Mouse (Mus musculus) regulatory T cell (primary cell): ENCODE data around the gene C1rb.
"Not testable (repeated sequence)": the region's sequence is repeated elsewhere in the genome, so short reads cannot be mapped to it uniquely, and the experiment has no call there.

Source experiments
- in situ Hi-C: fragments of 300-600 bp; cut with MboI, MseI; formaldehyde crosslinking; loops from one replicate; pipeline ENCODE4 v1.15.1; 2025; ENCODE audit warnings: high pct_unique_total_duplicates

The C1rb gene

DNA sequence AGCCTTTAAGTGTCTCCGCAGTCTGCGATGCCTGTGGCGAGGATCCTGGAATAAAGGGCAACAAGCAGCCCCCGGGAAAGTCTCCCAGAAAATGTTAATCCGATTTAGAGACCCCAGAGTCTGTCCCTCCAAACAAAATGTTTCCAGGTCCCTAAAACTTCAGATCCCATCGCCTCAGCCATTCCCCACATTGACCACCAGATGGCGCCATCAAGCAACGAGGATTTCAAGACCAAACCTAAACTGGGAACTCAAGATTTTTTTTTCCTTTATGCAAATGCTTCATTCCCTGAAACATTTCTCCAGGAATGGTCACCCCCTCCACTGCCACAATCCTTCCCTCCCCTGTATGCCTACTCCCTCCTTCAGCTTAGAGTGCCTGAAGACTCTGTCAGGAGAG is at the start of gene C1rb:
Gene C1rb, plus strand, starts transcription at position 269 of the 400 bp plus-strand sequence.
- in situ Hi-C loops, result loop anchor here (5.0 to 10.0 kb wide), 2 partner anchors 53 to 195 kb away; partner anchors contain the start of gene Eno2

DNA sequence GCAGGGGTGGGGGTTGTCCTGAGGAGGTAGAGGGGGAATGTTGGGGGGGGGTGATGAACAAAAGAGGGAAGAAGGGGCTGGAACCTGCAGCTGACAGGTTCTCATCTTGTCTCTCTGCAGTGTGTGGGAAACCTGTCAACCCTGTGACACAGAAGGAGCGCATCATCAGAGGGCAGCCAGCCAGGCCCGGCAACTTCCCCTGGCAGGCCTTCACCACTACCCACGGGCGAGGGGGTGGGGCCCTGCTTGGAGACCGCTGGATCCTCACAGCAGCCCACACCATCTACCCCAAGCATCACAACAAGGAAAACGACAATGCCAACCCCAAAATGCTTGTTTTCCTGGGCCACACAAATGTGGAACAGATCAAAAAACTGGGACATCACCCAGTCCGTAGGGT is 48.0 kb upstream of the C1rb start:
- in situ Hi-C loops, result not testable (repeated sequence)

DNA sequence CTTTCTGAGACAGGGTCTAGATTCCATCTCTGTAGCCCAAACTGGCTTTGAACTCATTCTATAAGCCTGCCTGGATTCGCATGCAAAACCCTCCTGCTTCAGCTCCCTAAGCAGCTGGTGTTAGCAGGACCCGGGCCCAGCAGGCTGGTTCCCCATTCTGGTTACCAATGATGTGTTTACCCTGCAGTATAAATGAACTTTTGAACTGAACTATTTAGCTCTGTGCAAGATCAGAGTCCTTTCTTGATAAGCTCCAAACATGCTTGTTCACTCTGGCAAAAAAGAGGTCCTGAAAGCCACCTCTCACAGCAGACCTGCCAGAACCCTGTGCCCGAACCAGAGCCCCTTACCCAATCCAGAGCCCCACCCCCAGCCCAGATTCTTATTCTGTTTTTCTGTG is 42.2 kb upstream of the C1rb start:
- in situ Hi-C loops, result no loop called here

DNA sequence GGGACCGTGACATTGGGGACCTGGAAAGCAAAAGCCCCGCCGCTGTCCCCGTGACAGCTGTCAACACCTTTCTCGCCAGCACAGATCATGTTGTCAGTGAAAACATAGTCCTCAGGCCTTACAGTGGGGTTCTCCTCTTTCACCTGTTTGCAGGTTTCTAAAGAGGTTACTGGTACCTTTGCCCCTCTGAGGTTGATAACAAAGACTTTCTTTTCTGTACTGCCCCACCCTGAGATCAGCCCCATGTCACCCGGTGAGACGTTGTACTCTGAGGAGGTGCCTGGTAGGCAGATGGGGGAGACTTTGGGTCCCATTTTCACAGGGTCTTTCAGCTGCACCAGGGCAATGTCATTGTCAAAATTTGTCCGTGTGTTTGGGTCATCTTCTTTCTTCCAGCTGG is 39.0 kb upstream of the C1rb start:
- in situ Hi-C loops, result loop anchor here (5.0 kb wide), 1 partner anchor 96 kb away; no protein-coding TSS in a partner anchor

DNA sequence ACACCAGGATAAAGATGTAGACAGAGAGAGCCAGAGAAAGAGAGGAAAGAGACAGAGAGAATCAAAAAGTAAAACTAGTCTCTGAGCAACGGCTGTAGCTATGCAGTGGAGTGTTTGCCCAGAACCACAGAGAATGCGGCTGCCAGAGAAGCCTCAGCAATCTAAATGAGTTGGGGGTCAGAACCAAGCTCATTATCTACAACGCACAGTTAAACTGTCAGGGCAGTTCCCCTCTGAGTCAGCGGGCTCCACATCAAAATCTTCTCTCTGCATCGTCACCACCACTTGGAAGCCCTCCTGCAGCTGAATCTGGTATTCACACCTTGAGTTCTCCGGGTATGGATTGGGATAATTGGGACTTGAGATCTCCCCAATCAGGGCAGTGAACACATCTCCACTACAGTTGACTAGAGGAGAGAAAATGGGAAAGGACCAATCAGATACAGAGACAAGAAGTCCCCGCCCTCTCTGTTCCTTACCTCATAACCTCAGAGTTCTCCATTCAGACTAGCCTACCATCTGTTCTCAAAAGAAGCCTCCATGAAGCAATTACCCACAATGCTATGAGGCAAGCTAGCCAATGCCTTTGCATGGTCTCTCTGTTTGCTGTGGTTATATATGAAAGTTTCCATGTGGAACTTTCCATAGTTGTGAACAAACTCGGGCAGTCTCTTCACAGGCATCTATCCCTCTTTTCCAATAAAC is 33.8 kb upstream of the C1rb start:
- in situ Hi-C loops, result not testable (repeated sequence)

DNA sequence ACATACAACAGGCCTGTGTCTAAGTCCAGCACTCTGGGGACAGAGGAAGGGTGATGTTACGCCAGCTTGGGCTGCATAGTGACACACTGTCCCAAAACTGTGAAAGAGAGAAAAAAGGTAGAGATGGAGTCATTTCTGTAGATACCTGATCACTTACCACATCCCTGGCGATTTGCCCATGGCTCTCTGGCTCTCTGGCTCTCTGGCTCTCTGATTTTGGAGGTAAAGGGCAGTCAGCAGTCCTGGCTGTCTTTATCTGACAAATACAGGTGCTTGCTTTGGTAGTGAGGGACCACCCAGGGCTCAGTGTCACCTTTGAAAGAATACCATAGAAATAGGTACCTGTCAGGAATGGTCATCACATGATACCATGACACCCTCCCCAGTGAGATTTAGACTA is 28.9 kb upstream of the C1rb start:
- in situ Hi-C loops, result not testable (repeated sequence)

DNA sequence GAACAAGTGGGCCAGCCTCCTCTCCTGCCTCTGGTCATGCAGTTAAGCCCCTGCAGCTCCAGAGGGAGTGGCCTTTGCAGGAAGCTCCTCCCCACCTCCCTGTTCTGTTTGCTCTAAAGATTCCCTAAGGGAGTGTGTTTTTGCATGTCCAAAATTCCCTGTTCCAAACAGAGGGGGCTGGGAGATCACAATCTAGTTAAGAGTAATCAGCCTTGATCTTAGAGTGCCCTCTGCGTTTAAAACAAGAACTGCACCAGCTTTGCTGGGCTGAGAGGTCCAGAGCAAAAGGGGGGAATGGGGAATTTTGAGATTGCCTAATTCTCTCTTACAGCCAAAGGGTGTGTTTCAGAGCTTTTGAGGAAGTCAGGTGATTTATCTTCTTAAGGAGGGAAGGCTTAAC is 27.8 kb upstream of the C1rb start, which contains the start of gene C1s1:
Gene C1s1, minus strand, starts transcription at position 76 of the 400 bp plus-strand sequence.
- in situ Hi-C loops, result not testable (repeated sequence)

DNA sequence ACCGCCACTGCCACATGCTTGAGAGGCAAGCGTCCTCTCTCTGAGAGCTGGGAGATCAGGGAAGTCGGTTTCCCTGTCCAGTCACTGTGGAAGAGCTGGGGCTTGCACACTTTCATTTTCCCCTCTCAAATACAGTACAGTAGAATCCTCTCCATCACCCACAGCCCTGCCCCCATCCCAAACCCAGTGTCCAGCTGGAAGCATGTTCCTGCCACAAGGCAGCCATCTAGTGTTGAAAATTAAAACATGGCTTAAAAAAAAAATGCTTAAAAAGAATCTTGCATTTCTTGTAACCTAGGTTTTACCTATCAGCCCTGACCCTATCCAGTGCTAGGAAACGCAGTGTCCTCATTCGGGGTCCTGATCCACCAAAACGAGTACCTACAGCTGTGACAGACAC is 25.6 kb upstream of the C1rb start:
- in situ Hi-C loops, result no loop called here

DNA sequence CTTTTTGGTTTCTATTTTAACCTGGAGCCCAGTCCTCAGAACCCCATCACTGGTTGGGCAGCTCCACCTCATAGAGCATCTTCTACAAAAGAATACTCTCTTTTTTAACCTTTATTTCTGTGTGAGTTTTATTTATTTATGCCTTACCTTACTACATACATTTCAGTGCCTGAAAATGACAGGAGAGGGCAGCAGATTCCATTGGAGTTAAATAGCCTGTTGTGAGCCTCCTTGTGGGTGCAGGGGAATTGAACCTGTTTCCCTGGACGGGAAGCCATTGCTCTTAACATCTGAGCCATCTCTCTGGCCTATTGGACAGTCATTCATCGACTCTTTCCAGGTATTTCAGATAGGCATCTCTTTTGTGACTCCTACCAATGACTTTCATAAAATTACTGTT is 24.7 kb upstream of the C1rb start:
- in situ Hi-C loops, result no loop called here

DNA sequence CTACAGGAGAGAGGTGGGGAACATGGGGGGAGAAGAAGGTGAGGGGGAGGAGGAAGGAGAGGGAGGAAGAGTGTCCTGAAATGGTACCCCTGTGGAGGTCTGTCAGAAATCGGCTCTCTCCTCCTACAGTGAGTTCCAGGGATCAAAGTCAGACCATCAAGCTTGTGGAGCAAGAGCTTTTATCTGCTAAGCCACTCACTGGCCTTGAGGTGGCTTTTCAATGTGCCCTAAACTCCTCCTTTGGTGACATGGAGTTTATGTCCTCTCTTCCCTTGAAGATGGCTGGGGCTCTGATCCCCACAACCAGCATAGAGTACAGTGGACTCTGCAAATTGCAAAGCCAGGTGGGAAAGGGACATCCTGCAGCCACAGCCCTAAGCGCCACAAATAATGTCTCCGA is 22.1 kb upstream of the C1rb start:
- in situ Hi-C loops, result not testable (repeated sequence)

DNA sequence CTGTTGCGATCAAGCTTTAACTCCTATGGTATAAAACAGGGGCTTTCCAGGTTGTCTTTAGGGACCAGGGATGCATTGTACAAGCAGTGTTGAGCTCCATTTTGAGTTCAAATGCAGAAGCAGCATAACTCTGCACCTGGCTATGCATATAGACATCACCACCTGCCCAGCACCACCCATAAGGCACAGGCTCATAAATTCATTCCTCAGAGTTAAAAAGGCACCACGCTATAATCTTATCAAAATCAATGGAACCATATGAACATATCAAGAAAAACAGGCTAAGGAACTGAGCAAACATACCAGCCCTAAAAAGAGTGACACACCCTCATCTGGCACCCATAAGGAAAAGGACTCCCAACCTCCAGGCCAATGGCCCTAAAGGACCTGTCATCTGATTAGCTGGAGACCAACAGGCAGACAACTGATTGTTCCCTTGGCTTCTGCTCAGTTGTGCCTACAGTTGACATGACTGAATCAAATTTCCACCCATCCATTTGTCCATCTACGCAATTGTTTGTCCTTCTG is 21.0 kb upstream of the C1rb start:
- in situ Hi-C loops, result no loop called here

DNA sequence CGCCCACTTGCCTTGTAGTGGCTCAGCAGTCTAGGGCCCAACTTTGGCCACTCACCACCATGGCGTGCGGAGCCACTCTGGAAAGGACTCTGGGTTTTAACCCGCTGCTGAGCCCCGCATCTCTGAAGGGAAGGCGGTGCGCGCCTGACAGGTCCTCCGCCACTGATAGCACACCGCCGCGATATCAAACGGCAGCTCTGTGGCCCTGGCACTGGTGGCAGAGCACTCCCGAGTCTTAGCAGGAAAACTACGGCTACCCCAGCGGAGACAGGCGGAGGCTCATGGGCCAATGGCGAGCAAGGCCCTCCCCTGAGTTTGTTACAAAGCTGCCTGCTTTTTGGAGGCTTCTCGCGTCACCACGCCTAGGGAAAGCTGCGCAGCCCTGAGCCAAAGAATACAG is 17.3 kb upstream of the C1rb start:
- in situ Hi-C loops, result no loop called here

DNA sequence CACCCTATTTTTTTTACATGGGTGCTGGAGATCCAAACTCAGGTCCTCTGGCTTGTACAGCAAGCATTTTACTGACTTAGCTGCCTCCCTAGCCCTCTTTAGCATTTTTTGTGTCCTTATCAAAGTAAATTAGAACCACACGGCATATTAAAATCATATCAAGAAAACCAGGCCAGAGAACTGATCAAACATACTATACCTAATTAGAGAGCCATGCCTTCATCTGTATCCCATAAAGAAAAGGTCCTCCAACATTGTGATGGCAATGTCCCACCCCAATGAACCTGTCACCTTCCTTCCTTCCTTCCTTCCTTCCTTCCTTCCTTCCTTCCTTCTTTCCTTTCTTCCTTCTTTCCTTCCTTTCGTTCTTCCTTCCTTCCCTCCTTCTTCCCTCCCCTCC is 14.1 kb upstream of the C1rb start:
- in situ Hi-C loops, result loop anchor here (5.0 kb wide), 1 partner anchor 71 kb away; no protein-coding TSS in a partner anchor

DNA sequence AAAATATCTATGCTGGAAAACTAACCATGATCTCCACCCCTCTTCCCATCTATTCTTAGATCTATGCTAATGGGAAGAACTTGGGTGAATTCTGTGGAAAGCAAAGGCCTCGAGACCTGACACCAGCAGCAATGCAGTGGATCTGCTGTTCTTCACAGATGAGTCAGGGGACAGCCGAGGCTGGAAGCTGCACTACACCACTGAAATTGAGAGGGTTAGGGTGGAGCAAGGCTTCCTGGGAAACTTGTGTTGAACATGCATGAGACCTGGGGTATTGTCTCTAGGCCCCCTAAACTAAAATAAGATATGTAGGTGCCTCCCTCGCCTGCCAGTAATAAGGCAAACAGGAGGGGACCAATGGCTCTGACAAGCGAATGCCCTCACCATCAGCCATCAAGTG is 8.9 kb upstream of the C1rb start:
- in situ Hi-C loops, result not testable (repeated sequence)

DNA sequence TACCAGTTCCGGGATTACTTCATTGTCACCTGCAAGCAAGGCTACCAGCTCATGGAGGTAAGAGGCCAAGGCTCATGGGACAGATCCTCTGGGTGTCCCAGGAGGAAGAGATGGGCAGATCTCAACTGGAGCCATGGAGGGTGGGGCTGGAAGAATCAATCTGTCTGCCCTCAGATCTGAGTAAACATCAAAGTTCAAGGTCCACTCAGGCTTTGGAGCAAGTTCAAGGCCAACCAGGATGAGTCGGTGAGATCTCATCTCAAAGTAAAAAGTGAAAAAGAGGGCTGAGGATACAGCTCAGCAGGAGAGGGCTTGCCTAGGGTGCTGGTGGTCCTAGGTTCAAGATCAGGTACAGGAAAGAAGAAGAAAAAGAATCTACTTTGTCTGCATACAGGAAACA is 8.5 kb upstream of the C1rb start:
- in situ Hi-C loops, result not testable (repeated sequence)

DNA sequence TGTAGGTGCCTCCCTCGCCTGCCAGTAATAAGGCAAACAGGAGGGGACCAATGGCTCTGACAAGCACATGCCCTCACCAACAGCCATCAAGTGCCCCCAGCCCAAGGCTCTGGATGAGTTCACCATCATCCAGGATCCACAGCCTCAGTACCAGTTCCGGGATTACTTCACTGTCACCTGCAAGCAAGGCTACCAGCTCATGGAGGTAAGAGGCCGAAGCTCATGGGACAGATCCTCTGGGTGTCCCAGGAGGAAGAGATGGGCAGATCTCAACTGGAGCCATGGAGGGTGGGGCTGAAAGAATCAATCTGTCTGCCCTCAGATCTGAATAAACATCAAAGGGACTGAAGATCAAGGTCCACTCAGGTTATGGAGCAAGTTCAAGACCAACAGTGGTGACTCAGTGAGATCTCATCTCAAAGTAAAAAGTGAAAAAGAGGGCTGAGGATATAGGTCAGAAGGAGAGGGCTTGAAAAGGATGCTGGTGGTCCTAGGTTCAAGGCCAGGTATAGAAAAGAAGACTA is 5.1 kb downstream of the C1rb start:
- in situ Hi-C loops, result loop anchor here (10.0 kb wide), 1 partner anchor 190 kb away; the partner anchor contains the start of gene Eno2

DNA sequence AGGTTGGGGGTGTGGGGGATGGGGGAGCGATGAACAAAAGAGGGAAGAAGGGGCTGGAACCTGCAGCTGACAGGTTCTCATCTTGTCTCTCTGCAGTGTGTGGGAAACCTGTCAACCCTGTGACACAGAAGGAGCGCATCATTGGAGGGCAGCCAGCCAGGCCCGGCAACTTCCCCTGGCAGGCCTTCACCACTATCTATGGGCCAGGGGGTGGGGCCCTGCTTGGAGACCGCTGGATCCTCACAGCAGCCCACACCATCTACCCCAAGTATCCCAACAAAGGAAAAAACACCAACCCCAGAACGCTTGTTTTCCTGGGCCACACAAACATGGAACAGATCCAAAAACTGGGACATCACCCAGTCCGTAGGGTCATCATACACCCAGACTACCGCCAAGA is 10.1 kb downstream of the C1rb start:
- in situ Hi-C loops, result not testable (repeated sequence)

DNA sequence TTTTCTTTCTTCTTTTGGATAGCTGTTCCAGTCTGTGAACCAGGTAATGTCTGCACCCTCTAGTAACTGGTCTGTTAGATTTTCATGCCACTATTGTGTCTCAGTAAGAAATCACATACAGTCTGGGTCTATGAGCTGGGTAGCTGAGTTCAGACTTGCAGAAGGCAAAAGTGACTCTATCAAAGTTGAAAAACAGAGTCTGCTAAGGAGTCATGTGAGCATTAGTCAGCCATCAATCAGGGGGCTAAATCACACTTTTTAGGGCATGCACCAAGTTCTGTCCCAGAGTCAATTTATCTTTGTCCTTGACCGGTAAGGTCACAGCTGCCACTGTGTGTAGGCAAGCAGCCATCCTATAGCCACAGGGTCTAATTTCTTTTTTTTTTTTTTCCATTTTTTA is 12.1 kb downstream of the C1rb start:
- in situ Hi-C loops, result no loop called here

DNA sequence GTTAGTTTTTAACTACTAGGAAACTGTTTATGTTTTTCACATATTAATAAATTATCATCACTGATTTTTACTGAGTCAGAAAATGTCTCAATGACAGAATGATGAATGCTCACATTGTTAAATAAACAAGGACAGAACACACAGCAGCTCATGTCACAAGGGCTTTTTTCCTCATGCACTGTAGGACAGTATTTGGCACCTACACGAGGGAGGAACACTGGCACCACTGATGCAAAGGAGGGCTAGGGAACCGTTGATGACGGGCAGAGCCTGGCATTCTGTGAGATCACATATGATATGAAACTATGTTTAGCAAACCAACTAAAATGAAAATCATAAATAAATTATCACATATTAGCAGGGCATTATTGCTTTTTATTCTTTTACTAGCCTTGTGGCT is 14.8 kb downstream of the C1rb start:
- in situ Hi-C loops, result no loop called here

DNA sequence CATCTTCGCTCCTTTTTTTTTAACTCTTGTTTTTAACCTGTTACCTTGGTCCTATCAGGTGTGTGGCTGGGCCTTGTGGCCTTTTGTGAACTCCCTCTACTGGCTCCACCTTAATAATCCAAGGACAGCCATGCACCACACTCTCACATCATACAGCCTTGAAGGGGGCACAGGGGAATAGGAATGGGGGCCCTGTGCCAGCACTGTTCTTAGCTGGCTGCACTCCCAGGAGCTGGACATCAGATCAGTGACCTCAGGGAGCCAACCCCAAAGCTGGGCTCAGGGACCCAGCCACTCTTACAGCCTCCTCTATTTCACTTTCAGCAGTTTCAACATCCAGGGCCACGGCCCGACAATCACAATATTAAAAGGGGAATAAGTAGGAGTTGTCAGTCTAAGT is 15.7 kb downstream of the C1rb start:
- in situ Hi-C loops, result no loop called here

DNA sequence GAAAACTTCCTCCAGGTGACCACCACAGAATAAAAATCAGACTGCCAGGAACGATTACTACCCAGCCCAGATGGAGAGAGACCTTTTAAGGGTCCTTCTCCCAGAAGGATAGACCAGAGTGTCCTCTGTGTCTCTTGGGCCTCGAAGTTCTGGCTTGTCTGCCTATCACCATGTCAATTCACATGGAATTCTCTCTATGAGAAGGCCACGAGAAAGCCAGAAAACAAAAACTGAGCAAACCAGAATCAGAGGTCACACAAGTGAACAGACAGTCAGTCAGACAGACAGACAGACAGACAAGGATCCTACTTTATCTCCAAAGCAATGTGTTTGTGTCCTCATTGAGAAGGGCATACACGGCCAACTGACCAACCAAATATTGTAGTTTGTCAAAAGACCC is 16.2 kb downstream of the C1rb start:
- in situ Hi-C loops, result no loop called here

DNA sequence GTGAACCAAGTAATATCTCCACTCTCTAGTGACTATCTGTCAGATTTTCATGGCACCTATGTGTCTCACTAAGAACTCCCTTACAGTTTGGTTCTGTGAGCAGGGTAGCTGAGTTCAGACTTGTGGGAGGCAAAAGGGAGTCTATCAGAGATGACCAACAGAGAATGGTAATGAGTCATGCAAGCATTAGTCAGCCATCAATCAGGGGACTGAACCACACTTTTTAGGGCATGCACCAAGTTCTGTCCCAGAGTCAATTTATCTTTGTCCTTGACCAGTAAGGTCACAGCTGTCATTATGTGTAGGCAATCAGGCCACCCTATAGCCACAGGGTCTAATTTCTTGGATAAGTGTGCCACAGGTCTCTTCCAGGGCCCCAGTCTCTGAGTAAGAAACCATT is 18.7 kb downstream of the C1rb start:
- in situ Hi-C loops, result no loop called here

DNA sequence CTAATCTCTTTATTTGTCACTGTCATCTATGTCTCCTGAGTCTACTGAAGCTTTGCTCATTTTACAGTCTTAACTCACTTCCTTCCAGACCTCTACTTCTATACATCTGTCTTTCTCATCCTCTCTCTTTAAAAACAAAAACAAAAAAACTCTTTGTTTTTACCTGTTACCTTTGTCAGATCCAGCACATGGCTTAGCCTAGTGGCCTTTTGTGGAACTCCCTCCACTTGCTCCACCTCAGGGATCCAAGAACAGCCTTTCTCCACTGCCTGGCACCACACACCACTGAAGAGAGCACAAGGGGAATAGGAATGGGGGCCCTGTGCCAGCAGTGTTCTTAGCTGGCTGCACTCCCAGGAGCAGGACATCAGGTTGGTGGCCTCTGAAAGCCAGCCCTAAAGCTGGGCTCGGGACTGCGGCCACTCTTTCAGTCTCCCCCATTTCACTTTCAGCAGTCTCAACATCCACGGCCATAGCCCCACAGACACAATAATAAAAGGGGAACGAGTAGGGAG is 22.1 kb downstream of the C1rb start:
- in situ Hi-C loops, result no loop called here
